Mouse (Mus musculus) myocyte (in vitro differentiated cells): ENCODE results near the gene Rps5. TPM values are rescaled to one million over a fixed set of nuclear protein-coding genes. Genes with fewer than 3 reads are reported as not detected.

ENCODE experiments used
- H3K27me3 ChIP-seq: one replicate; pipeline ENCODE4 v1.6.1; 2011; ENCODE audit not compliant: control insufficient read depth, insufficient read depth, insufficient read length
- H3K36me3 ChIP-seq: one replicate; pipeline ENCODE4 v1.6.1; 2011; ENCODE audit not compliant: control insufficient read depth, insufficient read depth
- H3K4me2 ChIP-seq: one replicate; pipeline ENCODE4 v1.6.1; 2011; ENCODE audit warnings: low read depth, control low read depth
- H3K4me3 ChIP-seq: one replicate; pipeline ENCODE4 v1.5.1; 2011; ENCODE audit warnings: mild to moderate bottlenecking, control low read depth, moderate library complexity
- H3K79me2 ChIP-seq: one replicate; pipeline ENCODE4 v1.6.1; 2011; ENCODE audit not compliant: control insufficient read depth, insufficient read depth
- H3ac ChIP-seq: one replicate; pipeline ENCODE4 v1.6.1; 2011; ENCODE audit not compliant: control insufficient read depth, insufficient read length
- CEBPB ChIP-seq: IDR thresholded peaks from 2 replicates; pipeline ENCODE4 v1.6.1; 2011; ENCODE audit warnings: mild to moderate bottlenecking, moderate library complexity; ENCODE audit not compliant: poor library complexity, insufficient read depth, severe bottlenecking
- E2F4 ChIP-seq: IDR thresholded peaks from one replicate; pipeline ENCODE4 v1.6.1; 2011; ENCODE audit warnings: mild to moderate bottlenecking, control low read depth, moderate library complexity; ENCODE audit not compliant: insufficient read depth
- MAX ChIP-seq: IDR thresholded peaks from one replicate; pipeline ENCODE4 v1.6.1; 2011; ENCODE audit warnings: low read depth, mild to moderate bottlenecking, control low read depth
- MYOD1 ChIP-seq, 3 experiments: IDR thresholded peaks; one replicate each; pipeline ENCODE4 v1.6.1; 2011; ENCODE audit warnings: control low read depth in 2 of 3, low read depth in 2 of 3, mild to moderate bottlenecking in 2 of 3, moderate library complexity in 1 of 3; ENCODE audit not compliant: insufficient read length in 2 of 3, control insufficient read depth in 1 of 3
- MYOG ChIP-seq, 3 experiments: IDR thresholded peaks; one replicate each; pipeline ENCODE4 v1.6.1; 2011; ENCODE audit warnings: control low read depth in 2 of 3, low read depth in 2 of 3, mild to moderate bottlenecking in 2 of 3; ENCODE audit not compliant: insufficient read length in 2 of 3, control insufficient read depth in 1 of 3, insufficient read depth in 1 of 3
- POLR2A ChIP-seq: IDR thresholded peaks from one replicate; pipeline ENCODE4 v1.6.1; 2011; ENCODE audit warnings: low read depth, mild to moderate bottlenecking, control low read depth, moderate library complexity; ENCODE audit not compliant: insufficient read length
- POLR2AphosphoS2 ChIP-seq: IDR thresholded peaks from one replicate; pipeline ENCODE4 v1.6.1; 2011; ENCODE audit warnings: low read depth, control low read depth; ENCODE audit not compliant: insufficient read length
- REST ChIP-seq: IDR thresholded peaks from one replicate; pipeline ENCODE4 v1.6.1; 2011; ENCODE audit warnings: mild to moderate bottlenecking, control low read depth, moderate library complexity; ENCODE audit not compliant: insufficient read depth, insufficient read length
- SRF ChIP-seq: IDR thresholded peaks from one replicate; pipeline ENCODE4 v1.6.1; 2011; ENCODE audit warnings: low read depth; ENCODE audit not compliant: control insufficient read depth, insufficient read length
- TCF12 ChIP-seq: IDR thresholded peaks from one replicate; pipeline ENCODE4 v1.6.1; 2011; ENCODE audit warnings: mild to moderate bottlenecking, control low read depth; ENCODE audit not compliant: poor library complexity, insufficient read depth, severe bottlenecking
- TCF3 ChIP-seq: IDR thresholded peaks from one replicate; pipeline ENCODE4 v1.6.1; 2011; ENCODE audit warnings: low read depth, control low read depth; ENCODE audit not compliant: insufficient read length
- USF1 ChIP-seq: IDR thresholded peaks from one replicate; pipeline ENCODE4 v1.6.1; 2011; ENCODE audit warnings: low read depth, mild to moderate bottlenecking, control low read depth, moderate library complexity
- polyA plus RNA-seq: library from polyadenylated mRNA; unstranded; fragments of >200 nt; fragmentation: generic; extraction: Trizol; gene quantifications from one replicate; pipeline ENCODE4 v1.2.1, GENCODE M21; 2012; ENCODE audit warnings: missing spikeins

Gene Rps5
- polyA plus RNA-seq, 1 experiment: 2,432 TPM

DNA sequence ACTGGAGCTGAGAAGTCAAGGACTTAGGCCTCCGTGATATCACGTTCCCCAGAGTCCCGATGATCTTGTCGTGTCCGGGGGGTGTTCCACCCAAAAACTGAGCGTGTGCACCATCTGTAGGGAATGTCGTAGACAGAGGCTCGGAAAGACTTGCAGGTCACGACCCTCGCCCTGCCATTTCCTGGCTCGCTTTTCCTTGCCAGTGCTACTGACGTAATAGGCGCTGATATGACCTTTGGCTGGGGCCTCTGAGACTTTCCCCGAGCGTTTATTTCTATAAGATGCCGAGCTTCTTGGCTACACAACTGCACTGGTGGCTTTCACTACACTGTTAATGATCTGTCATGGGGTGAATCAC lies 27.8 kb downstream of the Rps5 start:
- Histone ChIP-seq H3K27me3 (no peaks in the 10 kb centered on the region), H3K4me2 (peak overlapping the region; percentile 97), H3ac (peak overlapping the region; percentile 22), H3K4me3 (peak overlapping the region; percentile 39), H3K36me3 (no peaks in the 10 kb centered on the region), H3K79me2 (no peaks in the 10 kb centered on the region)
- TF ChIP-seq REST (no peak), TCF3 (no peak), POLR2A (no peak), CEBPB (no peak), POLR2AphosphoS2 (no peak), SRF (no peak)

DNA sequence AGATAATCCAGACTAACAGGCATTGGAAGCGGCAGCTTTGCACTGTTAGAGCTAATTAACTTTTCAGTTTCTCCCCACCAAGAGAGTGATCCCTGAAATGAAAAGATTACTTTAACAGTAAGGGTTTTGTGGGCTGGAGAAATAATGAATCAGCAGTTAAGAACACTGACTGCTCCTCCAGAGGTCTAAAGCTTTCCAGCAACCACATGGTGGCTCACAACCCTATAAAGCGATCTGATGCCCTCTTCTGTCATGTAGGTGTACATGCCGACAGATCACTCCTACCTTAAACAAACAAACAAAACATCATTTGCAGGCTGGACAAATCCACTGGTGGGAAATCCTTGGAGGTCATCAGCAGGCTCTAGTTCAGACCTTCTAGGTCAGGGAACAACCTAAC lies 32.8 kb downstream of the Rps5 start:
- Histone ChIP-seq H3K36me3 (no peaks in the 10 kb centered on the region), H3K4me3 (no peak overlapping the region), H3K4me2 (no peak overlapping the region), H3ac (no peak overlapping the region), H3K27me3 (no peaks in the 10 kb centered on the region), H3K79me2 (no peaks in the 10 kb centered on the region)
- TF ChIP-seq CEBPB (no peak), USF1 (no peak), MYOG (IDR thresholded peaks at IDR 0.05; ENCODE audit: control insufficient read depth in 1 of 3, insufficient read depth in 1 of 3, insufficient read length in 2 of 3, low read depth in 2 of 3) (no peak), TCF3 (no peak), TCF12 (no peak), POLR2AphosphoS2 (no peak), SRF (no peak), POLR2A (no peak), REST (no peak), MAX (no peak), E2F4 (no peak), MYOD1 (IDR thresholded peaks at IDR 0.05; ENCODE audit: control insufficient read depth in 1 of 3, insufficient read length in 2 of 3, low read depth in 2 of 3) (no peak)

DNA sequence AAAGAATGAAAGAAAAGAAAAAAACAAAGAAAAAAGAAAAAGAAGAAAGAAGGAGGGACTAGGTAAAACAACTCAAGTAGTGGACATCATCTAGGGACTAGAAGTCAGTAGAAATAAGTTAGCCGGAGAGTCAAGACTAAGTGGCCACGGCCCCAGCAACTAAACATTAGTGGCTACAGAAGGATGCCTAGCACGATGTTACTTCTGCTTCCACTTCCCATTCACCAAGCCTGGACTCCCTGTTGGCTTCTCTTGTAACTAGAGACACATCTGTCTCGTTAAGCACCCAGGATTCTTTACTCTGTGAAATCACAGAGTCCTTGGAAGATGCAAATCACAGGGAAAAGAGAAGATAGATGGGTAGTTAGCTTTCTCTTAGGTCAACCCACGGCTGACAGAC lies 35.4 kb downstream of the Rps5 start:
- Histone ChIP-seq H3ac (no peak overlapping the region), H3K4me2 (peak overlapping the region; percentile 44), H3K36me3 (no peaks in the 10 kb centered on the region), H3K27me3 (no peaks in the 10 kb centered on the region), H3K79me2 (no peaks in the 10 kb centered on the region), H3K4me3 (no peak overlapping the region)
- TF ChIP-seq SRF (no peak), POLR2A (no peak), MYOG (IDR thresholded peaks at IDR 0.05; ENCODE audit: control insufficient read depth in 1 of 3, insufficient read depth in 1 of 3, insufficient read length in 2 of 3, low read depth in 2 of 3) (no peak), USF1 (no peak), POLR2AphosphoS2 (no peak), MYOD1 (IDR thresholded peaks at IDR 0.05; ENCODE audit: control insufficient read depth in 1 of 3, insufficient read length in 2 of 3, low read depth in 2 of 3) (no peak), CEBPB (no peak), TCF12 (no peak), MAX (no peak)

GRCm38 (mm10) chr7:12958948-12959347 lies 36.9 kb downstream of the Rps5 start:
- Histone ChIP-seq H3K36me3 (no peaks in the 10 kb centered on the region), H3ac (no peak overlapping the region)
- no peak for TF ChIP-seq USF1
- no peak for TF ChIP-seq MYOD1 (IDR thresholded peaks at IDR 0.05; ENCODE audit: control insufficient read depth in 1 of 3, insufficient read length in 2 of 3, low read depth in 2 of 3)
- no peak for TF ChIP-seq E2F4
- TF ChIP-seq REST: no peak
- no peak for TF ChIP-seq TCF3
- no peak for TF ChIP-seq POLR2AphosphoS2
- TF ChIP-seq CEBPB: no peak
- TF ChIP-seq MAX: no peak
- TF ChIP-seq POLR2A: no peak
- no peak for TF ChIP-seq SRF
- TF ChIP-seq MYOG (IDR thresholded peaks at IDR 0.05; ENCODE audit: control insufficient read depth in 1 of 3, insufficient read depth in 1 of 3, insufficient read length in 2 of 3, low read depth in 2 of 3): no peak
- TF ChIP-seq TCF12: no peak

GRCm38 (mm10) chr7:12959718-12960117 lies 37.6 kb downstream of the Rps5 start:
- Histone ChIP-seq H3ac (no peak overlapping the region), H3K27me3 (no peaks in the 10 kb centered on the region), H3K4me3 (no peak overlapping the region), H3K36me3 (no peaks in the 10 kb centered on the region), H3K79me2 (no peaks in the 10 kb centered on the region), H3K4me2 (no peak overlapping the region)
- TF ChIP-seq MAX: no peak
- no peak for TF ChIP-seq USF1
- no peak for TF ChIP-seq REST
- TF ChIP-seq TCF3: no peak
- no peak for TF ChIP-seq E2F4
- no peak for TF ChIP-seq CEBPB
- no peak for TF ChIP-seq TCF12
- TF ChIP-seq MYOD1 (IDR thresholded peaks at IDR 0.05; ENCODE audit: control insufficient read depth in 1 of 3, insufficient read length in 2 of 3, low read depth in 2 of 3): no peak
- no peak for TF ChIP-seq POLR2A
- no peak for TF ChIP-seq SRF
- TF ChIP-seq MYOG (IDR thresholded peaks at IDR 0.05; ENCODE audit: control insufficient read depth in 1 of 3, insufficient read depth in 1 of 3, insufficient read length in 2 of 3, low read depth in 2 of 3): no peak
- no peak for TF ChIP-seq POLR2AphosphoS2

More at GRCm38 (mm10) chr7:12958948-12959347, 36.9 kb downstream of the Rps5 start:
- Histone ChIP-seq H3K27me3 (no peaks in the 10 kb centered on the region), H3K79me2 (no peaks in the 10 kb centered on the region), H3K4me2 (no peak overlapping the region), H3K4me3 (no peak overlapping the region)
